Mouse (Mus musculus) c-Kit-positive CD71-positive TER-119-positive erythroid progenitor cells, embryonic 14.5 days (primary cell): ENCODE results near the gene Ivd.
A peak's percentile ranks its signal among the peaks of the same experiment; 100 is the strongest.

ENCODE experiments used
- DNase-seq: peaks from one replicate; pipeline ENCODE4 v3.0.0-alpha.2; 2013; ENCODE audit warnings: low spot score

Ivd gene

DNA sequence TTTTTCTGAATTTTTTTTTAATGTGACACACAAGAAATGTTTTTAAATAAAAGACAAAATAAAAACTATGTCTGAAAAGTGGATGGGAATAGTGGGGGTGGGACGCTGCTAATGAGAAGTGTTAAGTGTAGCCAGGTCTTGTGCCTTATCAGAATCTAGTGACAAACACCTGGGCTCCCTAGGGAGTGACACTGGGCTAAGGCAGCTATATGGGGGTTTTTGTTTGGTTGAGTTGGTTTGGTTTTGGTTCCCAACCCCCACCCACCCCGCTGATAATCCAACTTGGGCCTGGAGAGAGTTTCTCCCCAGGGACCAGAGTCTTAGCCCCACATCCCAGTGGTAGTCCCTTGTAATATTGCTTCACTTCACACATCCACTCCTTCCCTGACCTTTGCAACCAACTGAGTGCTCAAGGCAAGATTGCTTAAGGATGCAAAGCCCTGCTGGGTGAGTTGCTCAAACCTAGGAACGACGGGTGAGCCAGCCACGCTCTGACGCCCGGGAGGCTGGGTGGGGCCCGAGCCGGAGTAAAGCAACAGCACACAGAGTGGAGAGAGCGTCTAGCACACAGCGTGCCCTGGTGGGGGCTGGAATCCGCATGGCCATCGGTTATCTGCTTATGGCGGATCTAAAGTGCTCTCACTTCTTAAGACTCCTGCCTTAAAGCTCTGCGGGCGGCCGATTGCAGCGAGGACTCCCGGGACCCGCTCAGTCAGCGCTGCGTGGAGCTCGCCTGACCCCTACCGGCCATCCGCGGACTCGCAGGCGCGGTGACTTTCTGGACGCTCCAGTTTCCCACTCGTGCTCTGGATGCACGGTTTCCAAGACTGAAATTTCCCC lies 21.3 kb downstream of the Ivd start:
- peak; percentile 65 for DNase-seq

DNA sequence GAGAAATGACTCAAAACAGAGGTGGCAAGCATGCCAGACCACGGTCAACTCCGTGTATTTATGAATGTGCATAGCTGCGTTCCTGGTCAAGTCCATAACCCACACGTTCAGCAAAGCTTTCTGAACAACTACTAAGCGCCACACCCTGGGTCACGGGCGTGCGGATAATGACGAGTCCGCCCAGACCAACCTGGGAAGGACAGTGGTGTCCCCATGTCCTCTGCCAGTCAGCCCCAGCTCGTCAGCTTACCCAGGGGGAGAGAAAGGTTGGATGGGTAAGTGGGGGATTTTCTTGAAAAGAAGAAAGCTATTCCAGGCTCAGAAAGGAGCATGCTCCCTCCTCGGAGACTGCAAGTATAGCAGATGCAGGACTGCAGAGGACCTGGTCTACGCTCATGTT lies 25.7 kb downstream of the Ivd start:
- DNase-seq, result no peak

DNA sequence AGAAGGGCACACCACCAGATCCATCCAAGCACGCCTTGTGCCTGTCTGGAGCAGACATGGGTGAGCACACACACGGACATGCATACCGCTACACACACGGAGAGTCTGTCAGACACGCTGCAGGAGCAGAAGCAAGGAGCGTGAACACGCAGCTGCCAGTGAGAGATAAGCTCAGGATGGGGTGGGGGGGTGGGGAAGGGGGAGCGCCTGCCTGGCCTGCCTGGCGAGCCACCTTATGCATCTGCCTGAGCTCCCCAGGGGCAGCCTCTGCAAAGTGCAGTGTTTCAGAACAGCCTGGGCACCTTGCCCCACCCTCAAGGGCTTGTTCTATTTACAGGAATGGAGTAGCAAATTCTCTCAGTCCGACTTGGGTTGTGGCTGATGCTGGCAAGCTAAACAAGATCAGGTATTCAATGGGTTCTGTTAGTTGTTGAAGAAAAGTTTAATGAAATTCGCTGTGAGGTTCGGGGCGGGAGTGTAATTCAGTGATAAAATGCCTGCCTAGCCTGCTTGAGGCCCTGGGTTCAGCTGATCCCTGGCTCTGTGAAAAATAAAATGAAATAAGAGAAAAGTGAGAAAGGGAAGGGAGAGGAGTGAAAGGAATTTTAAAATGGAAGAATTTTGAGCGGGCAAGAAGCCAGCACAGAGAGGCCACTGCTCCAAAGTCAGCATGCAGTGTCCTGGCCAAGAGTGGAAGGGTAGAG lies 26.2 kb downstream of the Ivd start:
- DNase-seq, result peak; percentile 70

- no peak for DNase-seq
These were observed 29.4 kb downstream of the Ivd start for GRCm38 (mm10) chr2:118891173-118891572.

DNA sequence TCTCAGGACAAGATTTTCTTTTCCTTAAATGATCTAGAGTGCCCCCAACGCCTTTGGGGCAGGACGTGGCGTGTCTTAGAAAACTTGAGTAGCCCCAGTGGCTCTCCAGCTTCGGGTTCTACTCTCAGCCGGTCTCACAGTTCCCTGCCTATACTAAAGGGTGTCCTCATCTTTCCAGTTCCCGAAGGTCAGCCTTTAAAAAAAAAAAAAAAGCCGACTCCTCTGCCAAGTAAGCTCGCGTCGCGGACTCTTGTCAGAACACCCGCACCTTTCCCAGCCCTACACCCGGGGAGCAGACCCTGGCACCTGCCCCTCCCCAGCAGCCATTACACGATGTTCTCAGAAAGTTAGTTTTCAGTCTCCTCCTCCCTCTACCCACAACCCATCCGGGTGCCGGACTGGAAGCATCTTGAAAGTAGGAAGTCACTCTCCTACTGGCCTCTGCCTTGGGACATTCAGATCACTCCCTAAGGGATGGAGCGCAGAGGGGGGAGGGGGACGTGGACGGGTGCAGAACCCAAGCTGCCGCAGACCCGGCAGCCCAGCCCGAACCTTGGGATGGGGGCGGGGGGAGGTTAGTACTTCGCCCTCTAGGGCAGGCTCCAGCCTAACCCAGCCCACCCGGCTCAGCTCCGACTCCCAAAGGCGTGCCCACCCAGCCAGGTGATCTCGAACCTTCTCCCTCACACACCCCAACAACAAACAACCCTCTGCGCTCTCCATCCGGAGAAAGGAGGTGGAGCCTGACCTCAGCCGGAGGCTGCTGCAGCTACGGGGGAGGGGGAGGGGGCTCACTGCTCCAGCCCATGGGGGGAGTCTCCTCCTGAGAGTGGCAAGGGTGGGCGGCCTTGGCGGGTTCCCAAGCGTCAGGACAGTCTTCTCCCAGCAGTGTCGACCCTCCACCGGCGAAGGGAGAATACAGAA lies 34.5 kb downstream of the Ivd start:
- DNase-seq, result no peak

GRCm38 (mm10) chr2:118896914-118897291 lies 35.1 kb downstream of the Ivd start:
- DNase-seq, result no peak

DNA sequence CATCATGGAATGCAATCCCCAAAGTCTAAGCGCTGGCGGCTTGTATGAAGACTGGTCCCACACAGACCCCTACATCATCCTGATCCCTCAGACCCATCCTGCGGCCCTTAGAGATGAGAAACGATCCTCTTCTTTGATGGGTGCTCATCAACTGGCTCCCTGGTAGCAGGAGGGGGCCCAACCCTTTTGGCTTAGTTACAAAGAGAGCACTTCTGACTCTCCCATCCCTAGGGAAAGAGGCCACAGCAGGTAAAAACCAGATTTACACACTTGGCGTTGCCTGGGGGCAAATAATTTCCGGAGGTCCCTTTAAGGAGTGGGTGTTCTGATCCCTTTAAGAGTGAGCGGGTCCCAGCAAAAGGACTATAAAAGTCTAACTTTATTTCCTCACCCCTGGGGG lies 35.6 kb downstream of the Ivd start:
- no peak for DNase-seq

GRCm38 (mm10) chr2:118897808-118898207 lies 36.1 kb downstream of the Ivd start:
- DNase-seq, result no peak

GRCm38 (mm10) chr2:118898771-118899170 lies 37.0 kb downstream of the Ivd start:
- DNase-seq, result no peak

- DNase-seq, result no peak
These were observed 37.6 kb downstream of the Ivd start for GRCm38 (mm10) chr2:118899306-118899705.

- no peak for DNase-seq
These were observed 38.4 kb downstream of the Ivd start, which contains the start of gene Bahd1 for GRCm38 (mm10) chr2:118899981-118900825. Bahd1 (plus strand) TSS chr2:118900377.

DNA sequence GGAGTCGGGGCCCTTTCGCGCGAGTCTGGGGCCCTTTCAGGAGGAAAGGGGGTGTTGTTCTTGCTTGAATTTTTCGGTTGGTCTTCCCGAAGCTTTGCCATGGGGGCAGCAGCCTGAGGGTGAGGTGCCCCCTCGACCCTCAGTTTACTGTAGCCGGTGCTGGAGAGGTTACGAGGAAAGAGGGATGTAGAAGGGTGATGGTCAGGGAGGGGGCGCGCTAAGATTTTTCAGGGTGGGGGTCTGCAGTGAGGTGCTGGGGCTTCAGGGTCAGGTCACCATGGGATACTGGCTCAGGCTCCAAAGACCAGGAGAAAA lies 39.0 kb downstream of the Ivd start:
- no peak for DNase-seq

DNA sequence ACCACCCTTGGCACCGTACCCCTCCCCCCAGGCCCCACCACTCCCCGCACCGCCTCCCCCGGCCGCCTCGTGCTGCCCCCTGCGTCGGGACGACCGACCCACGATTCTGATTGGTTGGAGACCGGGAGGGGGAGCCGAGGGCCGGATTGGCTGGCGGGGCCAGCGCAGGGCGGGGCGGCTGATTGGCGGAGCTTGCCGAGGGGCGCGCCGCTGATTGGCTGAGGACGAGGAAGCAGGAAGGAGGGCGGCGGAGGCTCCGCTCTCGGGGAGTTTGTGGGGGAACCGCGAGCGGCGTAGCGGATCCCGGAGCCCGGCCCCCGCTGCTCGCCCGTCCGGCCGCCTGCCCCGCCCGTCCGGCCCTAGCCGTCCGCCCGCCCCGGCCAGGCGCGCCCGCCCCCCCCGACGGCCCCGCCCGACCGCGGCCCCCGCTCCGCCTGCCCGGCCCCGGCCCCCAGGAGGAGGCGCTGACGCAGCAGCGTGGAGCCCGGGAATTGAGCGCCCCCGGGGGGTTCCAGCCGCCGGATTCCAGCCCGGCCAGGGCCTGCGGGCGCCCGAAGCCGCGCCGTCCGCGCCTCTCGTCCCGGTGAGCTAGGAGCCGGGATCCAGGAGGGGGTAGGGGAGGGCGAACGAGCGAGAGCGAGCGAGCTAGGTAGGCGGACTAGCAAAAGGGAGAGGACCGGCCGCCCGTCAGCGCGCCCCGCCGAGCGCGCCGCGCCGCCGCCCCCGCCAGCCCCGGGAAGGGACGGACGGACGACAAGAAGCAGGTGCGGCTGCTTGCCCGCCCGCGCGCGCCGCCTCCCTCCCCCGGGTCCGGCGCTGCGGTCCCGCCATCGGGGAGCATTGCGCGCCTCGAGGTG lies 39.6 kb downstream of the Ivd start:
- peak; percentile 90 for DNase-seq

DNA sequence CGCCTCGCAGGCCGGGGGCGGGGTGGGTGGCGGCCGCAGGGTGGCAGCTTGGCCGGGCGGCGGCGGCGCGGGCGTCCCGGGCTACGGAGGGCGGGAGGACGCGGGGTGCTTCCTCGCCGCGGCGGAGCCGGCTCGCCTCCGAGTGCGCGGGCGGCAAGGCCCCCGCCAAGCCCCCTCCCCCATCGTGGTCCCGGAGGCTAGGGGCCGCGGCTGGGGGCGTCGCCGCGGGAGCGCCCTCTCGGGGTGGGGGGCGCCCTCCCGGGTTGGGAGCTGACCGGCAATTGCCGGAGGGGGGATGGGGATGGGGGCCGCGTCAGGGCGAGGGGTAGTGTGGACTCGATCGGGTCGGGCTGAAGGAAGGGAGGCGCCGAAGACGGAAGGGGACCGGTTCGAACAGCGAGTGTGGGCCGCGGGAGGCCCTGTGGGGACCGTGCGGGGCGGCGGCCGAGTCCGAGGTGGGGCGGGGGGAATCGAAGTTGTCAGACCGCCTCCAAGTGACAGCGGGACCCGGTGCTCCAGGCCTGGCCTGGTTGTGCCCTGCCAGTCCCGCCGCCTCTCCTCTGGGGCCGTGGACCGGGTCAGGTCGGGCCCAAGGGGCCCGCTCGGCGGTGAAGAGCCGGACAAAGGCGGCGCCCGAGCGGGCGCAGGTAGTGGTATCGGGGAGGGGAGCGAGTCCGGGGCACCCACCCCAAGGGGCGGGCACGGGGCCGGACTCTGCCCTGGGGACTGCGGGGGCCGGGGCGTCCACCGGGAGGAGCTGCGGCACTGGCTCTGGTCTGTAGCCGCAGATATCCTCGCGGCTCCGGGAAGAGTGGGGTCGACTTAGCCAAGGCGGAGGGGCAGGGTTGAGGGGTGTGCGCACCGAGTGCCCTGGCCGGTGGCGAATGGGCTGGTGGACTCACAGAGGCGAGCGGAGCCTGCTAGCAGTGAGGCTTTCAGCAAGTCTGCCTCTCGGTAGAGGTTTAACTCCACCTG lies 40.6 kb downstream of the Ivd start:
- DNase-seq, result no peak

DNA sequence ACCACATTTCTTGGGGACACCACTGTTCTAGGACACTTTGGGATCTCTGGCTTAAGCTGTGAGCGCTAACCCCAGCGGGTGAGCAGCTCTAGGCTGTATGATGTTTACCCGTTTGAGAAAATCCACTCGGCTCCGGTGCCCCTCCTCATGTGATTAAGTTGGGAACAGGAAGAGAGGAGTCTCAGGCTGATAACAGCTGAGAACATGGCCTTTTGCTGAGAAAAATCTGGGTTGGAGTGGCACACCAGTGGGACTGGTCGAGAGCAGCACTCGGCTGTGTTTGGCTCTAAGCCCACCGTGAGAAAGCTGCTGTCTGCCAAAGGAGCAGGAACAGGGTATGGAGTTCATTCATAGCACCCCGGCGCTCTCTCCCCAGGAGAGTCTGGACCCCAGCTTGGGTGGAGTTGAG lies 41.6 kb downstream of the Ivd start:
- DNase-seq, result no peak

- DNase-seq, result no peak
These were observed 43.8 kb downstream of the Ivd start for GRCm38 (mm10) chr2:118905433-118906117.

- DNase-seq, result no peak
These were observed 44.4 kb downstream of the Ivd start for GRCm38 (mm10) chr2:118906118-118906492.

- no peak for DNase-seq
These were observed 46.0 kb downstream of the Ivd start for GRCm38 (mm10) chr2:118907781-118908180.

GRCm38 (mm10) chr2:118909151-118909550 lies 47.4 kb downstream of the Ivd start:
- no peak for DNase-seq
